7 mouse cellular contexts compared by ENCODE assay signal in the genomic region with DNA sequence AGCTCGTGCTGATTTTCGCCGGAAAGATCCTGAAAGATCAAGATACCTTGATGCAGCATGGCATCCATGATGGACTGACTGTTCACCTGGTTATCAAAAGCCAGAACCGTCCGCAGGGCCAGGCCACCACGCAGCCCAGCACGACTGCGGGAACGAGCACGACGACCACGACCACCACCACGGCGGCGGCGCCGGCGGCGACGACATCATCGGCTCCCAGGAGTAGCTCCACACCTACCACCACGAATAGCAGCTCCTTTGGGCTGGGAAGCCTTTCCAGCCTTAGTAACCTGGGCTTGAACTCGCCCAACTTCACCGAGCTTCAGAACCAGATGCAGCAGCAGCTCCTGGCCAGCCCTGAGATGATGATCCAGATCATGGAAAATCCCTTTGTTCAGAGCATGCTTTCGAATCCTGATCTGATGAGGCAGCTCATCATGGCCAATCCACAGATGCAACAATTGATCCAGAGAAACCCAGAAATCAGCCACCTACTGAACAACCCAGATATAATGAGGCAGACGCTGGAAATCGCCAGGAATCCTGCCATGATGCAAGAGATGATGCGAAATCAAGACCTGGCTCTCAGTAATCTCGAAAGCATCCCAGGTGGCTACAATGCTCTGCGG. TPM values are rescaled to one million over a fixed set of nuclear protein-coding genes. Genes with fewer than 3 reads are reported as not detected.
A peak's percentile ranks its signal among the peaks of the same experiment; 100 is the strongest.
DNase-seq lines count a peak whose midpoint lies in the region; ATAC-seq lines count a peak whose summit lies in the region.

No protein-coding gene starts in this region.

- peak overlapping the region; percentile 95 for H3K27ac ChIP-seq in embryonic facial prominence, embryonic 13.5 days
- peak overlapping the region; percentile 96 for H3K27ac ChIP-seq in midbrain, embryonic 13.5 days

- H3K4me3 ChIP-seq in embryonic facial prominence, embryonic 13.5 days = peak overlapping the region; percentile 61
- peak overlapping the region; percentile 74 for H3K4me3 ChIP-seq in midbrain, embryonic 13.5 days (replicated peaks)

- no peaks in the 10 kb centered on the region for H3K9me3 ChIP-seq in embryonic facial prominence, embryonic 13.5 days
- no peaks in the 10 kb centered on the region for H3K9me3 ChIP-seq in midbrain, embryonic 13.5 days

- peak overlapping the region; percentile 79 for H3K4me2 ChIP-seq in embryonic facial prominence, embryonic 13.5 days
- peak overlapping the region; percentile 74 for H3K4me2 ChIP-seq in midbrain, embryonic 13.5 days (replicated peaks)

- no peaks in the 10 kb centered on the region for H3K27me3 ChIP-seq in embryonic facial prominence, embryonic 13.5 days
- no peaks in the 10 kb centered on the region for H3K27me3 ChIP-seq in midbrain, embryonic 13.5 days

- peak overlapping the region; percentile 84 for H3K9ac ChIP-seq in embryonic facial prominence, embryonic 13.5 days
- peak overlapping the region; percentile 91 for H3K9ac ChIP-seq in midbrain, embryonic 13.5 days (replicated peaks)

- intact Hi-C loops in left cerebral cortex, postnatal 14 days (cut with DNase I) = no loop called here

- H3K4me1 ChIP-seq in embryonic facial prominence, embryonic 13.5 days = no peaks in the 10 kb centered on the region
- peaks cover 10% of the 10 kb centered on the region for H3K4me1 ChIP-seq in midbrain, embryonic 13.5 days (replicated peaks)

- no peak for ATAC-seq in embryonic facial prominence, embryonic 13.5 days (ENCODE audit: insufficient number of reproducible peaks, insufficient read depth, low FRiP score, low TSS enrichment, low read depth)
- peak; percentile 15; the same call in 1 of the 2 replicates for ATAC-seq in midbrain, embryonic 13.5 days

- no peaks in the 10 kb centered on the region for H3K36me3 ChIP-seq in embryonic facial prominence, embryonic 13.5 days
- no peaks in the 10 kb centered on the region for H3K36me3 ChIP-seq in midbrain, embryonic 13.5 days

- WGBS in embryonic facial prominence, embryonic 13.5 days = 32% methylated on average over 30 of the region's 30 CpGs
- WGBS in midbrain, embryonic 13.5 days = 33% methylated on average over 30 of the region's 30 CpGs

- peak; percentile 5 for DNase-seq in 416B (ENCODE audit: low read depth)
- DNase-seq in ES-CJ7 (ENCODE audit: low read depth, low spot score) = peak; percentile 5
- DNase-seq in heart, postnatal 4 days = peak; percentile 11
- peak; percentile 19 to 23 for DNase-seq in left cerebral cortex, postnatal 14 days (ENCODE audit: low spot score in 2 of 2)
- peak; percentile 39 for DNase-seq in testis, postnatal 10 days (ENCODE audit: low spot score)

RNA-seq across cellular contexts. Expression of a gene that starts 0.8 kb away (rescaled TPM):
- 24.2 and 26.7 TPM in 2 replicates for polyA plus RNA-seq in embryonic facial prominence, embryonic 13.5 days (2015; fragmentation: Nextera tagmentation; extraction: Ambion mirVana)
- 10 to 100 TPM; 38.0 to 39.2 TPM for total RNA-seq in heart, postnatal 4 days (2021)
- 100 to 1,000 TPM; 237 to 251 TPM for total RNA-seq in left cerebral cortex, postnatal 14 days (2021)
- 57.5 and 59.3 TPM in 2 replicates for polyA plus RNA-seq in midbrain, embryonic 13.5 days (2015; fragmentation: Nextera tagmentation; extraction: Ambion mirVana)

RNA-seq across cellular contexts. Expression of a gene that starts 59.6 kb away (rescaled TPM):
- polyA plus RNA-seq in embryonic facial prominence, embryonic 13.5 days (2015; fragmentation: Nextera tagmentation; extraction: Ambion mirVana) = not detected in 2 replicates
- total RNA-seq in heart, postnatal 4 days (2021) = not detected
- not detected for total RNA-seq in left cerebral cortex, postnatal 14 days (2021)
- not detected in 2 replicates for polyA plus RNA-seq in midbrain, embryonic 13.5 days (2015; fragmentation: Nextera tagmentation; extraction: Ambion mirVana)

Comparison
In these comparisons a context has a peak if more than half of its experiments do, and no peak if none do; other contexts are left out.
1. RNA of a gene that starts 0.8 kb away (total RNA-seq): 237 to 251 TPM in left cerebral cortex, postnatal 14 days; 38.0 to 39.2 TPM in heart, postnatal 4 days; every median in the first group is over 4 times any median in the second.
2. Peak in every context shown above with its lines, with median percentiles within 50 percentile points of each other: DNase-seq.